10 mouse cellular contexts compared by ENCODE assay signal in the genomic region with DNA sequence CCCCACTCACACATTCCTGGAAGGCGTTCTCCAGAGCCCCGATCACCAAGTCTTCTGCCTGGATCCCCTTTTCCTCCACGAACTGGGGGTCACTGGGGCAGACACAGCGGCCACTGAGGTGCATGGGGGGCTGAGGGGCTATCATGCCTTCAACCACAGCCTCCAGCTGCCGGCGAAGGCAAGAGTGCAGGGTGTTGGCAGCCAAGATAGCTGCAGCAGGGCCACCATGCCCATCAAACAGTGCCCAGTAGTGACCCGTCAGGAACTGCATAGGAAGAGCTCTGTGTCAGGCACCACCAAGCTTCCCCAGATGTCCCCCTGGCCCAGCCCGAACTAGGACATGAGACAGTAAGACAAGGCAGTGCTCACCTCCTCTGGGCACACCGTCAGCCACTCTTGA. TPM values are rescaled to one million over a fixed set of nuclear protein-coding genes. Genes with fewer than 3 reads are reported as not detected.
DNase-seq lines count a peak whose midpoint lies in the region; ATAC-seq and TF ChIP-seq lines count a peak whose summit lies in the region.
"Had no signal": no experiment of that assay in that cellular context is flagged by ENCODE, and none has a peak within 500 bp of the region (broad histone marks: within the 10 kb centered on the region; RNA-seq: fewer than 3 reads in every experiment).

No protein-coding gene starts in this region.

- H3K4me1 ChIP-seq in kidney, embryonic 14.5 days (ENCODE audit: control insufficient read depth, insufficient read depth, low read length): peaks cover 17% of the 10 kb centered on the region
- peaks cover 57% of the 10 kb centered on the region for H3K4me1 ChIP-seq in G1E (ENCODE audit: insufficient read depth, low read depth, low read length)
- H3K4me1 ChIP-seq in liver, embryonic 12.5 days: peaks cover 35% of the 10 kb centered on the region

- no peak for TF ChIP-seq CTCF in G1E (IDR thresholded peaks at IDR 0.05; ENCODE audit: low read depth, low read length)

- H3K4me3 ChIP-seq in kidney, embryonic 14.5 days (ENCODE audit: low read length): no peak overlapping the region
- H3K4me3 ChIP-seq in G1E (ENCODE audit: low read depth, low read length): peak overlapping the region; percentile 48; the same call in 1 of the 2 replicates
- H3K4me3 ChIP-seq in liver, embryonic 12.5 days: no peak overlapping the region

- H3K27me3 ChIP-seq in kidney, embryonic 14.5 days (ENCODE audit: control insufficient read depth, insufficient read depth, low read length): no peaks in the 10 kb centered on the region
- no peaks in the 10 kb centered on the region for H3K27me3 ChIP-seq in G1E (ENCODE audit: insufficient read depth, low read length)
- no peaks in the 10 kb centered on the region for H3K27me3 ChIP-seq in liver, embryonic 12.5 days (replicated peaks)

- H3K9me3 ChIP-seq in kidney, embryonic 14.5 days (ENCODE audit: control insufficient read depth, low read length): no peaks in the 10 kb centered on the region
- H3K9me3 ChIP-seq in G1E (replicated peaks): no peaks in the 10 kb centered on the region
- H3K9me3 ChIP-seq in liver, embryonic 12.5 days (replicated peaks): no peaks in the 10 kb centered on the region
- H3K9me3 ChIP-seq: hindbrain, embryonic 15.5 days had no signal

- H3K36me3 ChIP-seq in kidney, embryonic 14.5 days (ENCODE audit: control insufficient read depth, insufficient read depth, low read length): peaks cover 27% of the 10 kb centered on the region
- peaks cover 52% of the 10 kb centered on the region for H3K36me3 ChIP-seq in G1E (replicated peaks)
- H3K36me3 ChIP-seq in liver, embryonic 12.5 days: peaks cover 38% of the 10 kb centered on the region

- 87% methylated on average over 9 of the region's 9 CpGs for WGBS in kidney, embryonic 14.5 days
- 80% methylated on average over 9 of the region's 9 CpGs for WGBS in liver, embryonic 12.5 days (ENCODE audit: insufficient replicate concordance)

- H3K9ac ChIP-seq in kidney, embryonic 14.5 days (ENCODE audit: low read depth, low read length): no peak overlapping the region
- no peak overlapping the region for H3K9ac ChIP-seq in liver, embryonic 12.5 days

- ATAC-seq in kidney, embryonic 14.5 days (ENCODE audit: low FRiP score, low TSS enrichment): no peak
- no peak for ATAC-seq in G1E (ENCODE audit: extremely low read depth, insufficient number of reproducible peaks, low FRiP score, poor library complexity, severe bottlenecking)
- ATAC-seq in liver, embryonic 12.5 days: no peak

- peak overlapping the region; percentile 73; the same call in 1 of the 2 replicates for H3K4me2 ChIP-seq in kidney, embryonic 14.5 days (replicated peaks; ENCODE audit: low read depth, low read length)
- H3K4me2 ChIP-seq in liver, embryonic 12.5 days: peak overlapping the region; percentile 90; the same call in 1 of the 2 replicates

- no peak overlapping the region for H3K27ac ChIP-seq in kidney, embryonic 14.5 days (ENCODE audit: low read depth, low read length)
- H3K27ac ChIP-seq in liver, embryonic 12.5 days: no peak overlapping the region
- H3K27ac ChIP-seq: hindbrain, embryonic 15.5 days had no signal

- DNase-seq in cerebellum, adult 9-10 months: peak; percentile 39
- no peak for DNase-seq in cerebellum, postnatal 14 days
- no peak for DNase-seq in kidney, postnatal 10 days
- no peak for DNase-seq in G1E (ENCODE audit: low spot score)
- no peak for DNase-seq in adrenal gland, adult 2 months
- DNase-seq in right cerebral cortex, adult 18-20 months: no peak

RNA-seq across cellular contexts. Expression of gene Ppm1m, which starts 1.8 kb away (rescaled TPM):
- 36.4 and 43.1 TPM in 2 replicates for polyA plus RNA-seq in kidney, embryonic 14.5 days (2014; fragmentation: Nextera tagmentation; extraction: Ambion mirVana)
- total RNA-seq in G1E (2014; fragmentation: Nextera tagmentation) (6.7 and 9.4 TPM in 2 replicates), G1E (2017) (14.4 and 19.1 TPM in 2 replicates)
- polyA plus RNA-seq in G1E (2012): 18.5 and 20.9 TPM in 2 replicates
- polyA plus RNA-seq in liver, embryonic 12.5 days (2016; fragmentation: Nextera tagmentation; extraction: Ambion mirVana): 17.0 and 17.8 TPM in 2 replicates
- 100 to 1,000 TPM in 1 of 2 experiments, 10 to 100 TPM in 1; 84.6 to 135 TPM for total RNA-seq in adrenal gland, adult 2 months (2021)
- 216 and 273 TPM in 2 replicates for polyA plus RNA-seq in adrenal gland, adult 2 months (2012; rRNA removed)

RNA-seq across cellular contexts. Expression of gene Twf2, which starts 5.2 kb away (rescaled TPM):
- polyA plus RNA-seq in kidney, embryonic 14.5 days (2014; fragmentation: Nextera tagmentation; extraction: Ambion mirVana): 77.9 and 80.8 TPM in 2 replicates
- total RNA-seq in G1E (2014; fragmentation: Nextera tagmentation): 13.7 and 17.5 TPM in 2 replicates
- 35.7 and 51.5 TPM in 2 replicates for total RNA-seq in G1E (2017)
- polyA plus RNA-seq in G1E (2012): 32.3 and 38.6 TPM in 2 replicates
- 34.7 and 35.9 TPM in 2 replicates for polyA plus RNA-seq in liver, embryonic 12.5 days (2016; fragmentation: Nextera tagmentation; extraction: Ambion mirVana)
- total RNA-seq in adrenal gland, adult 2 months (2021): 100 to 1,000 TPM in 1 of 2 experiments, 10 to 100 TPM in 1; 75.8 to 128 TPM
- 121 and 125 TPM in 2 replicates for polyA plus RNA-seq in adrenal gland, adult 2 months (2012; rRNA removed)

RNA-seq across cellular contexts. Expression of gene Tlr9, which starts 24.7 kb away (rescaled TPM):
- polyA plus RNA-seq in kidney, embryonic 14.5 days (2014; fragmentation: Nextera tagmentation; extraction: Ambion mirVana): 0.14 TPM in 1 of 2 replicates, not detected in the other
- not detected in 2 replicates for total RNA-seq in G1E (2014; fragmentation: Nextera tagmentation)
- total RNA-seq in G1E (2017): 0.06 and 0.27 TPM in 2 replicates
- polyA plus RNA-seq in G1E (2012): not detected in 2 replicates
- polyA plus RNA-seq in liver, embryonic 12.5 days (2016; fragmentation: Nextera tagmentation; extraction: Ambion mirVana): 0.06 TPM in 1 of 2 replicates, not detected in the other
- total RNA-seq in adrenal gland, adult 2 months (2021): 1 to 10 TPM in 1 of 2 experiments, under 1 TPM in 1; 0.84 to 1.4 TPM
- polyA plus RNA-seq in adrenal gland, adult 2 months (2012; rRNA removed): 2.5 and 2.7 TPM in 2 replicates
- polyA plus RNA-seq: neural tube, embryonic 11.5 days had no signal

RNA-seq across cellular contexts. Expression of gene Wdr82, which starts 27.0 kb away (rescaled TPM):
- polyA plus RNA-seq in kidney, embryonic 14.5 days (2014; fragmentation: Nextera tagmentation; extraction: Ambion mirVana): 27.1 and 38.1 TPM in 2 replicates
- 103 and 116 TPM in 2 replicates for total RNA-seq in G1E (2014; fragmentation: Nextera tagmentation)
- 92.0 and 95.4 TPM in 2 replicates for total RNA-seq in G1E (2017)
- polyA plus RNA-seq in G1E (2012): 15.1 and 20.0 TPM in 2 replicates
- polyA plus RNA-seq in liver, embryonic 12.5 days (2016; fragmentation: Nextera tagmentation; extraction: Ambion mirVana): 11.5 and 11.8 TPM in 2 replicates
- 10 to 100 TPM; 66.8 to 75.8 TPM for total RNA-seq in adrenal gland, adult 2 months (2021)
- polyA plus RNA-seq in adrenal gland, adult 2 months (2012; rRNA removed): 50.5 and 67.4 TPM in 2 replicates

RNA-seq across cellular contexts. Expression of gene Glyctk, which starts 39.8 kb away (rescaled TPM):
- polyA plus RNA-seq in kidney, embryonic 14.5 days (2014; fragmentation: Nextera tagmentation; extraction: Ambion mirVana): 1.3 and 4.2 TPM in 2 replicates
- total RNA-seq in G1E (2014; fragmentation: Nextera tagmentation) (0.29 and 3.5 TPM in 2 replicates), G1E (2017) (1.2 TPM in 2 replicates)
- polyA plus RNA-seq in G1E (2012): 1.00 and 1.1 TPM in 2 replicates
- 14.1 and 15.7 TPM in 2 replicates for polyA plus RNA-seq in liver, embryonic 12.5 days (2016; fragmentation: Nextera tagmentation; extraction: Ambion mirVana)
- 1 to 10 TPM; 2.5 to 3.3 TPM for total RNA-seq in adrenal gland, adult 2 months (2021)
- 2.5 and 3.2 TPM in 2 replicates for polyA plus RNA-seq in adrenal gland, adult 2 months (2012; rRNA removed)
